Comparison of ENCODE assay signal across 28 mouse cellular contexts in the genomic region with DNA sequence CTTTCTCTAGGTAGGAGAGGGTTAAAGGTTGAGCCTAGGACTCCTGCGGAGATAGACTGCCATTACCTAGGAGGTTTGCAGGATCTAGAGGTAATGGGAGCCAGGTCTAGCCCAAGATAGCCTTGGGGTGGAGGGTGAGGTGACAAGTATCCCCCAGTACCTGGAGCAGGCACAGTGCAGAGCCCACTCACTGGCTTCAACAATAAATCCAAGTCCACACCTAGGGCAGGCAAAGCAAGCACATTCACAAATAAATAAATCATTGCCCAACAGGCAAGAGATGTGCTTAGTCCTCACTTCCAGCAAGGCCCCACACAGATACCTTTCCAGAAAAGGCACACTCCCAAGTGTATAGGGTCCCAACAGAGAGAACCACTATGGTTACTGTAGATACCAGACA. TPM values are rescaled to one million over a fixed set of nuclear protein-coding genes. Genes with fewer than 3 reads are reported as not detected.
DNase-seq lines count a peak whose midpoint lies in the region; ATAC-seq and TF ChIP-seq lines count a peak whose summit lies in the region.
"Had no signal": no experiment of that assay in that cellular context is flagged by ENCODE, and none has a peak within 500 bp of the region (broad histone marks: within the 10 kb centered on the region; RNA-seq: fewer than 3 reads in every experiment).

No protein-coding gene starts in this region.

- intact Hi-C loops in left cerebral cortex, postnatal 4 days (cut with DNase I) = no loop called here

- ATAC-seq in stomach, embryonic 14.5 days (ENCODE audit: insufficient number of reproducible peaks, insufficient read depth, low FRiP score, low read depth) = no peak
- ATAC-seq in stomach, postnatal 0 days (ENCODE audit: low FRiP score, low TSS enrichment) = no peak
- ATAC-seq in limb, embryonic 13.5 days (ENCODE audit: low FRiP score, low read depth) = no peak
- ATAC-seq: activated CD4-positive, CD25-positive, alpha-beta regulatory T cell, adult 4 months; forebrain, postnatal 0 days; midbrain, embryonic 15.5 days had no signal

- peak; percentile 9 for DNase-seq in kidney, adult 18-20 months
- DNase-seq in kidney, postnatal 10 days = no peak
- DNase-seq in stomach, postnatal 0 days (ENCODE audit: low spot score) = no peak
- DNase-seq in cerebellum, adult 2 months = no peak
- no peak for DNase-seq in left cerebral cortex, postnatal 4 days
- DNase-seq: cerebellum, adult 9-10 months; kidney, adult 8-10 months; layer of hippocampus, adult 9-11 months; liver; lung, adult 2 months; right cerebral cortex, postnatal 14 days; thymus, adult 2 months had no signal

- no peak overlapping the region for H3K27ac ChIP-seq in stomach, embryonic 14.5 days (ENCODE audit: low read length)
- H3K27ac ChIP-seq in stomach, postnatal 0 days (replicated peaks) = no peak overlapping the region
- no peak overlapping the region for H3K27ac ChIP-seq in limb, embryonic 13.5 days
- no peak overlapping the region for H3K27ac ChIP-seq in cerebellum, adult 2 months (ENCODE audit: insufficient read depth, low read length)
- H3K27ac ChIP-seq: embryonic facial prominence, embryonic 15.5 days; forebrain, embryonic 12.5 days; hindbrain, embryonic 13.5 days; kidney, postnatal 0 days; liver, embryonic 14.5 days; macrophage; midbrain, embryonic 15.5 days had no signal

- H3K4me3 ChIP-seq in stomach, embryonic 14.5 days (ENCODE audit: low read depth, low read length) = 0 out of 2 replicates have a peak overlapping the region, but pooled peaks have one; percentile 49
- H3K4me3 ChIP-seq in stomach, postnatal 0 days (ENCODE audit: low read depth, low read length) = no peak overlapping the region
- H3K4me3 ChIP-seq in limb, embryonic 13.5 days = peak overlapping the region; percentile 49; the same call in 1 of the 2 replicates
- H3K4me3 ChIP-seq in cerebellum, adult 2 months (replicated peaks; ENCODE audit: insufficient read depth, low read depth, low read length) = no peak overlapping the region
- H3K4me3 ChIP-seq: hindbrain, embryonic 13.5 days; midbrain, embryonic 15.5 days had no signal

- WGBS in stomach, embryonic 14.5 days = 12% methylated on average over 1 of the region's 1 CpGs
- 50% methylated on average over 1 of the region's 1 CpGs for WGBS in stomach, postnatal 0 days
- WGBS in limb, embryonic 13.5 days = 14% methylated on average over 1 of the region's 1 CpGs
- WGBS in cerebellum, adult 2 months = 19% methylated on average over 1 of the region's 1 CpGs

- no peaks in the 10 kb centered on the region for H3K9me3 ChIP-seq in stomach, embryonic 14.5 days (ENCODE audit: control insufficient read depth, low read depth, low read length)
- H3K9me3 ChIP-seq in stomach, postnatal 0 days (ENCODE audit: control insufficient read depth, low read length) = no peaks in the 10 kb centered on the region
- no peaks in the 10 kb centered on the region for H3K9me3 ChIP-seq in limb, embryonic 13.5 days
- H3K9me3 ChIP-seq: embryonic facial prominence, embryonic 15.5 days; forebrain, embryonic 12.5 days; hindbrain, embryonic 13.5 days; midbrain, embryonic 15.5 days had no signal

- peak overlapping the region; percentile 80; the same call in 1 of the 2 replicates for H3K4me2 ChIP-seq in stomach, embryonic 14.5 days (replicated peaks; ENCODE audit: low read depth, low read length)
- no peak overlapping the region for H3K4me2 ChIP-seq in stomach, postnatal 0 days (replicated peaks; ENCODE audit: low read depth)
- peak overlapping the region; percentile 77; the same call in 1 of the 2 replicates for H3K4me2 ChIP-seq in limb, embryonic 13.5 days (replicated peaks)
- H3K4me2 ChIP-seq: hindbrain, embryonic 13.5 days; midbrain, embryonic 15.5 days had no signal

- TF ChIP-seq EP300 in stomach, postnatal 0 days (optimal IDR thresholded peaks at IDR 0.05) = no peak

- H3K27me3 ChIP-seq in stomach, embryonic 14.5 days (ENCODE audit: control insufficient read depth, insufficient read depth, low read length) = peaks cover 6% of the 10 kb centered on the region; the same call in 1 of the 2 replicates
- H3K27me3 ChIP-seq in stomach, postnatal 0 days (ENCODE audit: control insufficient read depth, insufficient read depth, low read length) = peaks cover 3% of the 10 kb centered on the region; the same call in 1 of the 2 replicates
- H3K27me3 ChIP-seq in limb, embryonic 13.5 days = peaks cover 82% of the 10 kb centered on the region
- peaks cover 32% of the 10 kb centered on the region; the same call in 1 of the 2 replicates for H3K27me3 ChIP-seq in cerebellum, adult 2 months (ENCODE audit: control insufficient read depth, insufficient read depth, low read length)

- H3K9ac ChIP-seq in stomach, embryonic 14.5 days (replicated peaks; ENCODE audit: low read depth, low read length) = no peak overlapping the region
- H3K9ac ChIP-seq in stomach, postnatal 0 days (ENCODE audit: low read length) = no peak overlapping the region
- no peak overlapping the region for H3K9ac ChIP-seq in limb, embryonic 13.5 days
- H3K9ac ChIP-seq: embryonic facial prominence, embryonic 15.5 days; forebrain, embryonic 12.5 days; forebrain, postnatal 0 days; hindbrain, embryonic 13.5 days; liver, embryonic 14.5 days; midbrain, embryonic 15.5 days had no signal

- no peak for TF ChIP-seq CTCF in stomach, postnatal 0 days (IDR thresholded peaks at IDR 0.05; ENCODE audit: low read depth)
- no peak for TF ChIP-seq CTCF in cerebellum, adult 2 months (IDR thresholded peaks at IDR 0.05; ENCODE audit: borderline replicate concordance, insufficient read depth, low read depth, low read length)

- no peak for TF ChIP-seq POLR2A in cerebellum, adult 2 months (IDR thresholded peaks at IDR 0.05; ENCODE audit: borderline replicate concordance, insufficient read depth, low read length)

- H3K4me1 ChIP-seq in stomach, embryonic 14.5 days (ENCODE audit: control insufficient read depth, insufficient read depth, low read length) = peaks cover 16% of the 10 kb centered on the region
- H3K4me1 ChIP-seq in stomach, postnatal 0 days (replicated peaks; ENCODE audit: control insufficient read depth, insufficient read depth) = no peaks in the 10 kb centered on the region
- peaks cover 36% of the 10 kb centered on the region for H3K4me1 ChIP-seq in limb, embryonic 13.5 days
- H3K4me1 ChIP-seq in cerebellum, adult 2 months (ENCODE audit: control insufficient read depth, insufficient read depth, low read length) = no peaks in the 10 kb centered on the region

- H3K36me3 ChIP-seq in stomach, embryonic 14.5 days (ENCODE audit: control insufficient read depth, insufficient read depth, low read length) = no peaks in the 10 kb centered on the region
- no peaks in the 10 kb centered on the region for H3K36me3 ChIP-seq in stomach, postnatal 0 days (ENCODE audit: control insufficient read depth, insufficient read depth, low read length)
- no peaks in the 10 kb centered on the region for H3K36me3 ChIP-seq in limb, embryonic 13.5 days
- H3K36me3 ChIP-seq: embryonic facial prominence, embryonic 15.5 days; forebrain, embryonic 12.5 days; hindbrain, embryonic 13.5 days; midbrain, embryonic 15.5 days had no signal

RNA-seq across cellular contexts. Expression of gene Isl2, which starts 0.5 kb away (rescaled TPM):
- 7.7 and 9.3 TPM in 2 replicates for polyA plus RNA-seq in stomach, embryonic 14.5 days (2014; fragmentation: Nextera tagmentation; extraction: Ambion mirVana)
- 1.8 and 2.5 TPM in 2 replicates for polyA plus RNA-seq in stomach, postnatal 0 days (2015; fragmentation: Nextera tagmentation; extraction: Ambion mirVana)
- polyA plus RNA-seq in limb, embryonic 13.5 days (2015; fragmentation: Nextera tagmentation; extraction: Ambion mirVana) = 0.65 and 0.79 TPM in 2 replicates
- polyA plus RNA-seq in cerebellum, adult 2 months (2012; rRNA removed) = 0.23 and 0.46 TPM in 2 replicates
- total RNA-seq in left cerebral cortex, postnatal 4 days (2021) = not detected
- total RNA-seq: adrenal gland, postnatal 10 days; forebrain, postnatal 0 days; gastrocnemius, postnatal 10 days; left cerebral cortex, postnatal 14 days; megakaryocyte-erythroid progenitor cell, adult 5-6 weeks had no signal
- polyA plus RNA-seq: activated CD4-positive, CD25-positive, alpha-beta regulatory T cell, adult 4 months; forebrain, postnatal 0 days; gonadal fat pad, adult 2 months; kidney, postnatal 0 days; lung, adult 2 months; macrophage had no signal

RNA-seq across cellular contexts. Expression of gene Etfa, which starts 27.0 kb away (rescaled TPM):
- 224 and 233 TPM in 2 replicates for polyA plus RNA-seq in stomach, embryonic 14.5 days (2014; fragmentation: Nextera tagmentation; extraction: Ambion mirVana)
- polyA plus RNA-seq in stomach, postnatal 0 days (2015; fragmentation: Nextera tagmentation; extraction: Ambion mirVana) = 326 and 337 TPM in 2 replicates
- polyA plus RNA-seq in limb, embryonic 13.5 days (2015; fragmentation: Nextera tagmentation; extraction: Ambion mirVana) = 176 and 180 TPM in 2 replicates
- 62.3 and 72.3 TPM in 2 replicates for polyA plus RNA-seq in cerebellum, adult 2 months (2012; rRNA removed)
- 10 to 100 TPM; 38.7 to 39.4 TPM for total RNA-seq in left cerebral cortex, postnatal 4 days (2021)

Comparison
In these comparisons a context has a peak if more than half of its experiments do, and no peak if none do; other contexts are left out.
1. H3K4me3 ChIP-seq: peak in stomach, embryonic 14.5 days (single experiment) and limb, embryonic 13.5 days (single experiment); none in stomach, postnatal 0 days (single experiment) and cerebellum, adult 2 months (single experiment).